Mouse (Mus musculus): ENCODE results near the gene Shld2. TPM values are rescaled to one million over a fixed set of nuclear protein-coding genes. Genes with fewer than 3 reads are reported as not detected.

The Shld2 gene
- 2.8 and 4.2 TPM in 2 replicates for polyA plus RNA-seq (2012; rRNA removed)

DNA sequence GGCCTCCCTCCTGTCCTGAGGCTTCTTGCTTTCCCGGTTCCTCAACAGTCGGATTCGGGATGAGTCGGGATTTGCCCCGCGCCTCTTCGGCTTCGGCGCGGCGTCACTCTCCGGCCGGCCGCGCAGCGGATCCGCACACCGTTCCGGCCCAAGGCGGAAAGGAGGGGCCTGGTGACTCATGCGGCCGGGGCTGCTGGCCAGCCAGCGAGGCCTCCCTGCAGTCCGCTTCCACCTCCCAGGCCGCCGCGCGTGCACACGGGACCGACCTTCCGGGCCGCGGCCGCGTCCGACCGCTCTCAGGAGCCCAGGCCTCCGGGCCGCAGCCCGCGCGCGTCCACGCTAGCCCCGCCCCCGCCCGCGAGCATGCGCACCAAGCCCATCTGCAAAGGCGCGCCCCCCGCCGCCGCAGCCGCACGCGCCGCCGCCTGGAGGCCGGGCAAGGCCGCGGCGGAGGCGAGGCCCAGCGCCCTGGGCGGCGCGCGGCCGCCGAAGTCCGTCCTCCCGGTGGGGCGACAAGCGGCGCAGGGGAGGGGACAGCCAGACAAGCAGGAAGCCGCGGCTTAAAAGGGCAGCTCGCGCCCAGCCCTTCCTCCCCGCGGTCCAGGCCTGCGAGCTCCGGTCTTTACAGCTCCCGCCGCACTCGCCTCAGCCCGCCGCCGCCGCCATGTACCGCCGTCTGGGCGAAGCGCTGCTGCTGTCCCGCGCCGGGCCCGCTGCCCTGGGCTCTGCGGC, at the start of gene Shld2, which contains the start of gene Glud1:
Gene Shld2 (minus strand): TSS at position 260 of the 732 bp plus-strand sequence.
Gene Glud1 (plus strand): TSS at position 494 of the 732 bp plus-strand sequence.
- peak within 1 kb of the TSS; percentile 62 for H3K4me3 ChIP-seq (ENCODE audit: control insufficient read depth, insufficient read depth, low read length)
- TF ChIP-seq CTCF (IDR thresholded peaks at IDR 0.05; ENCODE audit: borderline replicate concordance, control insufficient read depth, extremely low read depth, insufficient read depth, low read length, poor library complexity) (no peak; the same call in 1 of the 2 replicates), POLR2A (IDR thresholded peaks at IDR 0.05; ENCODE audit: control insufficient read depth, extremely low read depth, insufficient read depth, low read length, poor library complexity) (peak; percentile 80)
- H3K36me3 ChIP-seq (ENCODE audit: control insufficient read depth, insufficient read depth, low read length), result no peaks in the 10 kb centered on the region
- peaks cover 8% of the 10 kb centered on the region for H3K4me1 ChIP-seq (replicated peaks; ENCODE audit: control insufficient read depth, insufficient read depth, low read length)
- WGBS, result under 1% methylated on average over 100 of the region's 100 CpGs
- H3K27ac ChIP-seq (ENCODE audit: control insufficient read depth, insufficient read depth, low read length), result peak within 1 kb of the TSS; percentile 9; the same call in 1 of the 2 replicates
- DNase-seq, result peak; percentile 89
- no peaks in the 10 kb centered on the region for H3K27me3 ChIP-seq (ENCODE audit: control insufficient read depth, insufficient read depth, low read length)

DNA sequence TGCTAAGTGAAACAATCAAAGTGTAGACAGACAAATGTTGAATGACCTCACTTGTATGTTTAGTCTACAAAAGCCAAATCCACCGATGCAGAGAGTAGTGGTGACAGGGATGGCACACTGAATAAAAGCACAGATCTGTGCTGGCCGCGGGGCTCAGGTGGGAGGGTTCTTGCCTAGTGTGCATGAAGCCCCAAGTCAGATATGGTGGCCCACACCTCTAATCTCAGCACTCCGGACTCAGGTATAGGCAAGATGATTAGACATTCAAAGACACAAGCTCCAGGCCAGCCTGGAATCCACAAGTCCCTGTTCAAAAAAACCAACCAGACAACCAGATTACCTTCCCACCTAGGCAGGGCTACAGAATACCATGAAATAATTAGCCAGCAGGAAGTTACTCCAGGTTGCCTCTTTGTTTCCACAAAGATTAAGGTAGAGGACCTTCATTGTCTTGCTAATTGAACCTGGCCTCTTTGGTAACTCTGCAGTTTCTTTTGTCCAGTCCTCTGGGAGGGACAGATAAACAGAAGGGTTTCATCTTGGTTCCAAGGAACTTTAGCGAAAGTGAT, 49.5 kb upstream of the Shld2 start:
- DNase-seq, result no peak
- H3K27me3 ChIP-seq (ENCODE audit: control insufficient read depth, insufficient read depth, low read length), result no peaks in the 10 kb centered on the region
- no peak overlapping the region for H3K27ac ChIP-seq (ENCODE audit: control insufficient read depth, insufficient read depth, low read length)
- 72% methylated on average over 5 of the region's 5 CpGs for WGBS
- TF ChIP-seq POLR2A (IDR thresholded peaks at IDR 0.05; ENCODE audit: control insufficient read depth, extremely low read depth, insufficient read depth, low read length, poor library complexity), result no peak
- no peak for TF ChIP-seq CTCF (IDR thresholded peaks at IDR 0.05; ENCODE audit: borderline replicate concordance, control insufficient read depth, extremely low read depth, insufficient read depth, low read length, poor library complexity)
- no peak overlapping the region for H3K4me3 ChIP-seq (ENCODE audit: control insufficient read depth, insufficient read depth, low read length)
- no peaks in the 10 kb centered on the region for H3K36me3 ChIP-seq (ENCODE audit: control insufficient read depth, insufficient read depth, low read length)
- H3K4me1 ChIP-seq (replicated peaks; ENCODE audit: control insufficient read depth, insufficient read depth, low read length), result no peaks in the 10 kb centered on the region

DNA sequence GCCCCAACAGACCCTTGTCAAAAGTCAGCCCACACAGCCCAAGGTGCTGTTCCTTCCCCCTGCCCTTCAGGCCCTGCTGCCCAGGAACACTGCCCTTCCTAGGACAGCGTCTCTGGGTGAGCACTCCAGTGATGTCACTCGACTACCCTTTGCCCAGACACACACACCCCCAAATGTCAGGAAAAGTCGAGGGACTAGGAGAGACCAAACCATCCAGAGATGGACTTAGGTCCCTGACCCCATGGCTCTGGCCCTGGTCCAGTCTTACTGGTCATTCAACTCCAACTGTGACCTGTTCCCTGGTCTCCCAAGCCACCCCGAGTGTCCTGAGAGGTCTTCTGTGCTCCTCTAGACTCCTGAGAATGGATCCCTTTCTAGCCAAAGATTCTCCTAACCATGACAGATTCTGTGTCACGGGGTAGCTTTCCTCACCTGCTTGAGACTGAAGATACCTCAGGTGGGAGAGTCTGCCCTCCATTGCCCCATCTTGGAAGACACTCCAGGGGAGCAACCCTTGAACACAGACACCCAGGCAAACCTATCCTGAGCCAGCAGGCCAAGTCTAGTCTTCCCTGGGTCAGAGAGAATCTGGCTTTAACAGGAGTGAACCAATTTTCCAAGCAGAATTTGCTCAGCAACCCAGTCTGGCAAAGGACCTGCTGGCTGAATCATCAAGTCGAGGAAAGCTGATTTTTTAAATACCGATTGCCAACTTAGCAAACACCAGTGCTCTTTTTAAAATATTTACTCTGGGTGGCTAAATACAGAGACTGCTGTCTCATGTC, 47.6 kb upstream of the Shld2 start:
- WGBS, result 90% methylated on average over 7 of the region's 7 CpGs
- DNase-seq, result no peak
- Histone ChIP-seq H3K4me1 (replicated peaks; ENCODE audit: control insufficient read depth, insufficient read depth, low read length) (no peaks in the 10 kb centered on the region), H3K36me3 (ENCODE audit: control insufficient read depth, insufficient read depth, low read length) (no peaks in the 10 kb centered on the region), H3K27ac (ENCODE audit: control insufficient read depth, insufficient read depth, low read length) (no peak overlapping the region), H3K27me3 (ENCODE audit: control insufficient read depth, insufficient read depth, low read length) (no peaks in the 10 kb centered on the region), H3K4me3 (ENCODE audit: control insufficient read depth, insufficient read depth, low read length) (no peak overlapping the region)
- no peak for TF ChIP-seq CTCF (IDR thresholded peaks at IDR 0.05; ENCODE audit: borderline replicate concordance, control insufficient read depth, extremely low read depth, insufficient read depth, low read length, poor library complexity)
- TF ChIP-seq POLR2A (IDR thresholded peaks at IDR 0.05; ENCODE audit: control insufficient read depth, extremely low read depth, insufficient read depth, low read length, poor library complexity), result no peak

DNA sequence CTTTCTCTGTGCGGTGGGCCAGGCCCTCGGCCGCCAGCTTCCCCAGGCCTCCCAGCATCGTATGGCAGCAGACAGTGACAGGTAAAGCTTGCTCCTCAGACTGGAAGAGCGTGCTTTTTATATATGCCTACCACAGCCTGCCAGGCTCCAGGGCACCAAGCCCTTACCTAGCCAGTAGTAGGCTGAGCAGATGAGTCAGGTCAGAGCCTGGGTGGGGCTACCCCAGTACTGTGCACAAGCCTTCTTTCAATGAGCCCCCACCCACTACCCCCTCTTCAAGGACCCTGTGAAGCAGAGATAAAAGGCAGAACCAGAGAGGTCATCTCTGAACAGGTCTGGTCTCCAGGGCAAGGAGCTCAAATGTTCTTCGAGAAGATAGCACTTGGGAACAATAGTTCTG, 45.0 kb upstream of the Shld2 start, which contains the start of gene Fam25c:
Gene Fam25c (minus strand): TSS at position 133 of the 400 bp plus-strand sequence.
- TF ChIP-seq POLR2A (IDR thresholded peaks at IDR 0.05; ENCODE audit: control insufficient read depth, extremely low read depth, insufficient read depth, low read length, poor library complexity) (no peak), CTCF (IDR thresholded peaks at IDR 0.05; ENCODE audit: borderline replicate concordance, control insufficient read depth, extremely low read depth, insufficient read depth, low read length, poor library complexity) (no peak)
- 90% methylated on average over 6 of the region's 6 CpGs for WGBS
- no peaks in the 10 kb centered on the region for H3K36me3 ChIP-seq (ENCODE audit: control insufficient read depth, insufficient read depth, low read length)
- H3K27me3 ChIP-seq (ENCODE audit: control insufficient read depth, insufficient read depth, low read length), result no peaks in the 10 kb centered on the region
- H3K4me3 ChIP-seq (ENCODE audit: control insufficient read depth, insufficient read depth, low read length), result no peak within 1 kb of the TSS
- no peak within 1 kb of the TSS for H3K27ac ChIP-seq (ENCODE audit: control insufficient read depth, insufficient read depth, low read length)
- no peak for DNase-seq
- no peaks in the 10 kb centered on the region for H3K4me1 ChIP-seq (replicated peaks; ENCODE audit: control insufficient read depth, insufficient read depth, low read length)

DNA sequence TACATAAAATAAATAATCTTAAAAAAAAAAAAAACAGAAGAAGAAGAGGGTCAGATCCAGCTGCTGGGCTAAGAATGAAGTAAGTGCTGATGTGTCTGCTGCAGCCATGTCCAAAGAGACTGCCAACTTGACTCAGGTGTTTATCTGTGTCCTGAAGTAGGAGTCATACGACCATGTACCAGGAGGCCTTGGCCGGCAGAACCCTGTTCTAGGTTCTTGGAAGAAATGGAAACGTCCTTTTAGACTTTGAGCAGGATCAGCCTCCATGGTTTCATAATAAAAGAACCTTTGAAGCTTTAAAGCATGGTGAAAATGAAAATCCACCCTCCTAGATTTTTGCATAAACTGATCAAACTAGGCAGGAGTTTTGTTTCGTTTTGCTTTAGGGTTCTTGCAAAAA, 44.2 kb upstream of the Shld2 start:
- no peaks in the 10 kb centered on the region for H3K36me3 ChIP-seq (ENCODE audit: control insufficient read depth, insufficient read depth, low read length)
- WGBS, result 87% methylated on average over 4 of the region's 4 CpGs
- H3K4me3 ChIP-seq (ENCODE audit: control insufficient read depth, insufficient read depth, low read length), result no peak overlapping the region
- no peaks in the 10 kb centered on the region for H3K4me1 ChIP-seq (replicated peaks; ENCODE audit: control insufficient read depth, insufficient read depth, low read length)
- no peak for TF ChIP-seq CTCF (IDR thresholded peaks at IDR 0.05; ENCODE audit: borderline replicate concordance, control insufficient read depth, extremely low read depth, insufficient read depth, low read length, poor library complexity)
- TF ChIP-seq POLR2A (IDR thresholded peaks at IDR 0.05; ENCODE audit: control insufficient read depth, extremely low read depth, insufficient read depth, low read length, poor library complexity), result no peak
- no peak overlapping the region for H3K27ac ChIP-seq (ENCODE audit: control insufficient read depth, insufficient read depth, low read length)
- H3K27me3 ChIP-seq (ENCODE audit: control insufficient read depth, insufficient read depth, low read length), result no peaks in the 10 kb centered on the region
- no peak for DNase-seq

DNA sequence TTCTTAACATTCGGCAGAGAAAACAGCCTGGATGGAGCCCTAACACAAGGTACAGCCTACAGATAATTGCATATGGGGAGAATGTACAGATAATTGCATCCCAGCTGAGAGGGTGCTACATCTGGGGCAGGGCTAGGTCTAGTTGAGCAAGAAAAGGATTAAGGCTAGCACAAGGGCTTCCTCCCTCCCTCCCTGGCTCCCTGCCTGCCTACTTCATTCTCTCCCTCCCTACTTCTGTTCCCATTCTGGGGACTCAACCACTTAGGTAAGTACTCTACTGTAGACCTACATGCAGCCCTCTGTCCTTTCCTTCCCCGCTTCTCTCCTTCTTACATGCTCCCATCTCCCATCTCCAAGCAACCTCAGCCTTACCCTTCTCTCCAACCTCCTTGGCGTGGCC, 43.0 kb upstream of the Shld2 start:
- H3K4me3 ChIP-seq (ENCODE audit: control insufficient read depth, insufficient read depth, low read length), result no peak overlapping the region
- H3K27me3 ChIP-seq (ENCODE audit: control insufficient read depth, insufficient read depth, low read length), result no peaks in the 10 kb centered on the region
- H3K36me3 ChIP-seq (ENCODE audit: control insufficient read depth, insufficient read depth, low read length), result no peaks in the 10 kb centered on the region
- WGBS, result 92% methylated on average over 3 of the region's 3 CpGs
- TF ChIP-seq POLR2A (IDR thresholded peaks at IDR 0.05; ENCODE audit: control insufficient read depth, extremely low read depth, insufficient read depth, low read length, poor library complexity) (no peak), CTCF (IDR thresholded peaks at IDR 0.05; ENCODE audit: borderline replicate concordance, control insufficient read depth, extremely low read depth, insufficient read depth, low read length, poor library complexity) (no peak)
- DNase-seq, result no peak
- H3K27ac ChIP-seq (ENCODE audit: control insufficient read depth, insufficient read depth, low read length), result no peak overlapping the region
- no peaks in the 10 kb centered on the region for H3K4me1 ChIP-seq (replicated peaks; ENCODE audit: control insufficient read depth, insufficient read depth, low read length)
